Mouse (Mus musculus) stomach, embryonic 16.5 days (tissue): ENCODE results near the gene Zmiz2. TPM values are rescaled to one million over a fixed set of nuclear protein-coding genes. Genes with fewer than 3 reads are reported as not detected.

ENCODE experiments used
- ATAC-seq: fragments of 200-750 bp; cut with Nextera tagmentation; 2 replicates; pipeline ENCODE4 v1.8.0; 2017; ENCODE audit warnings: moderate number of reproducible peaks, moderate TSS enrichment; ENCODE audit not compliant: insufficient read depth, low FRiP score
- H3K27ac ChIP-seq: fragments of 300-500 bp; sonication (generic); 2 replicates; pipeline ENCODE4 v1.5.1; 2014; ENCODE audit warnings: low read length
- H3K27me3 ChIP-seq: fragments of 300-500 bp; sonication (generic); 2 replicates; pipeline ENCODE4 v1.6.1; 2014; ENCODE audit warnings: low read length, control low read depth, mixed read lengths; ENCODE audit not compliant: control insufficient read depth, insufficient read depth
- H3K36me3 ChIP-seq: fragments of 300-500 bp; sonication (generic); 2 replicates; pipeline ENCODE4 v1.6.1; 2014; ENCODE audit warnings: low read length; ENCODE audit not compliant: control insufficient read depth, insufficient read depth
- H3K4me1 ChIP-seq: fragments of 300-500 bp; sonication (generic); 2 replicates; pipeline ENCODE4 v1.6.1; 2014; ENCODE audit warnings: low read length, control low read depth, mixed read lengths; ENCODE audit not compliant: control insufficient read depth, insufficient read depth
- H3K4me2 ChIP-seq: fragments of 300-500 bp; sonication (generic); 2 replicates; pipeline ENCODE4 v1.6.1; 2014; ENCODE audit warnings: low read depth, low read length, mixed read lengths
- H3K4me3 ChIP-seq: fragments of 300-500 bp; sonication (generic); replicated peaks from 2 replicates; pipeline ENCODE4 v1.5.1; 2014; ENCODE audit warnings: mild to moderate bottlenecking, low read length
- H3K9ac ChIP-seq: fragments of 300-500 bp; sonication (generic); 2 replicates; pipeline ENCODE4 v1.6.1; 2014; ENCODE audit warnings: low read length
- H3K9me3 ChIP-seq: fragments of 300-500 bp; sonication (generic); replicated peaks from 2 replicates; pipeline ENCODE4 v1.6.1; 2016; ENCODE audit warnings: low read length, control low read depth; ENCODE audit not compliant: control insufficient read depth
- WGBS: fragments of 180-500 bp; shearing (Covaris S2); extraction: QIAGEN DNeasy Blood & Tissue Kit; methylation state at CpG from one replicate; pipeline ENCODE4 v1.1.7; 2014; 5-methylcytosine and 5-hydroxymethylcytosine counted together
- polyA plus RNA-seq: library from polyadenylated mRNA; unstranded; fragments of >200 nt; fragmentation: Nextera tagmentation; extraction: Ambion mirVana; gene quantifications from 2 replicates; pipeline ENCODE4 v1.2.1, GENCODE M21; 2015

Zmiz2 gene
- polyA plus RNA-seq, 1 experiment from 2014 or later, result 9.8 TPM

- Histone ChIP-seq H3K4me1 (no peaks in the 10 kb centered on the region), H3K27me3 (no peaks in the 10 kb centered on the region), H3K9me3 (no peaks in the 10 kb centered on the region), H3K4me2 (no peak overlapping the region), H3K27ac (no peak overlapping the region), H3K4me3 (no peak overlapping the region), H3K9ac (no peak overlapping the region), H3K36me3 (peaks cover 27% of the 10 kb centered on the region)
- WGBS, result 69% methylated on average over 8 of the region's 8 CpGs
- peak; percentile 53; the same call in 1 of the 2 replicates for ATAC-seq
Measured at GRCm38 (mm10) chr11:6436442-6436841, 47.6 kb downstream of the Zmiz2 start.

DNA sequence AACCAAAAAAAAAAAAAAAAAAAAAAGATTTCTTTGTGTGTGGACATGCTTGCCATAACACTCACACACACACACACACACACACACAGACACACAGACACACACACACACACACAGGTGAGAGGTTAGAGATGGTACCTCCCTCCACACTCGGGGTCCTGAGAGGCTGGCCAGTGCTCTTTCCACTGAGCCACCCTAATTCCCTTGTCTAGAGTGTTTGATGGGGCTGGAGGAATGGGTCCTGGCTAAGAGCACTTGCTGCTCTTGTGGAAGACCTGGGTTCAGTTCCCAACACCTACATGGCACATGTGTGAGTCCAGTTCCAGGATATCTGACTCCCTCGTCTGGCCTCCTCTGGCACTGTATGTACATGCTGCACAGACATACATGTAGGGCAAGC, 48.8 kb downstream of the Zmiz2 start:
- 76% methylated on average over 2 of the region's 2 CpGs for WGBS
- H3K36me3 ChIP-seq, result peaks cover 25% of the 10 kb centered on the region
- ATAC-seq, result no peak
- no peak overlapping the region for H3K4me3 ChIP-seq
- no peaks in the 10 kb centered on the region for H3K27me3 ChIP-seq
- H3K4me2 ChIP-seq, result no peak overlapping the region
- no peaks in the 10 kb centered on the region for H3K4me1 ChIP-seq
- no peaks in the 10 kb centered on the region for H3K9me3 ChIP-seq
- no peak overlapping the region for H3K9ac ChIP-seq
- H3K27ac ChIP-seq, result no peak overlapping the region

DNA sequence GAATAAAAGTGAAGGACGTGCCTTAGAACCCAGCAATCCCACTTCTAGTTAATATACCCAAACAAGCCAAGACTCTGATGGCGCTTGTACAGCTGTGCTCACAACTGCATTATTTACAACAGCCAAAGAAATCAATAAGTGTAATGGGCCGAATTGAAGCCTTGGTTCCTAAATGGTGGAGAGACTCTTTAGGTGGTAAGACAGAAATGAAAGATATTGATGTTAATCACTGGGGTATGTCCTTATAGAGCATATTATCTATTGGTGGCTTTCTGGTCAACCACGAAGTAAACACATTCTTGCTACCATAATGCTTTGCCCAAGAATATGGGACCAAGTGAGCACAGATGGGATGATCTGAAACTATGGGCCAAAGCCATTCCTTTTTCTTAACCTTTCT, 51.3 kb downstream of the Zmiz2 start:
- no peak overlapping the region for H3K27ac ChIP-seq

GRCm38 (mm10) chr11:6442566-6442965, 53.7 kb downstream of the Zmiz2 start:
- Histone ChIP-seq H3K4me2 (peak overlapping the region; percentile 64; the same call in 1 of the 2 replicates), H3K9ac (no peak overlapping the region), H3K4me3 (no peak overlapping the region), H3K4me1 (peaks cover 7% of the 10 kb centered on the region; the same call in 1 of the 2 replicates), H3K27ac (no peak overlapping the region), H3K27me3 (no peaks in the 10 kb centered on the region), H3K36me3 (peaks cover 15% of the 10 kb centered on the region), H3K9me3 (no peaks in the 10 kb centered on the region)
- 87% methylated on average over 4 of the region's 4 CpGs for WGBS
- ATAC-seq, result no peak

More for the DNA sequence above, 51.3 kb downstream of the Zmiz2 start:
- peaks cover 21% of the 10 kb centered on the region for H3K36me3 ChIP-seq
- ATAC-seq, result no peak
- H3K9me3 ChIP-seq, result no peaks in the 10 kb centered on the region
- peaks cover 7% of the 10 kb centered on the region; the same call in 1 of the 2 replicates for H3K4me1 ChIP-seq
- no peak overlapping the region for H3K4me3 ChIP-seq
- no peak overlapping the region for H3K4me2 ChIP-seq
- 89% methylated on average over 4 of the region's 4 CpGs for WGBS
- no peak overlapping the region for H3K9ac ChIP-seq
- no peaks in the 10 kb centered on the region for H3K27me3 ChIP-seq

DNA sequence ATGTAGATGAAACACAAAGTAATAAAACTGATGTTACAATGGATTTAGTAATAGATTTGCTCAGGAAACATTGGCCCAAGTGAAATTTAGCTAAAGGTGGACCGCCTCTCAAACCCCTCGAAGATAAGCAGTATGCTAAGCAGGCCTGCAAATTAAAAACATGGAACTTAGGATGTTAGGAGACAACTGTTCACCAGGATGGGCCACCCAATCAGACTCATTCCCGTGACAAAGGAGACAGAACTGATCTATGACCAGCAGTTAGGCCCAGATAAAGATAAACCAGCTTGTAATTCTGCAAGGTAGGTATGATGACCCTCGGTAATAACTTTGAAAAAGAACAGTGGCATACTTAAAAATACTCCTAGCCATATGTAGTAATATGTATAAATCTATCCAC, 54.2 kb downstream of the Zmiz2 start:
- Histone ChIP-seq H3K4me1 (peaks cover 7% of the 10 kb centered on the region; the same call in 1 of the 2 replicates), H3K27me3 (no peaks in the 10 kb centered on the region), H3K4me2 (peak overlapping the region; percentile 64), H3K36me3 (peaks cover 9% of the 10 kb centered on the region), H3K9ac (peak overlapping the region; percentile 89), H3K27ac (peak overlapping the region; percentile 94; the same call in 1 of the 2 replicates), H3K4me3 (peak overlapping the region; percentile 82), H3K9me3 (no peaks in the 10 kb centered on the region)
- WGBS, result 44% methylated on average over 4 of the region's 4 CpGs
- ATAC-seq, result no peak

GRCm38 (mm10) chr11:6443727-6444076, 54.8 kb downstream of the Zmiz2 start:
- Histone ChIP-seq H3K9ac (peak overlapping the region; percentile 89), H3K36me3 (peaks cover 9% of the 10 kb centered on the region), H3K4me2 (peak overlapping the region; percentile 64), H3K9me3 (no peaks in the 10 kb centered on the region), H3K27me3 (no peaks in the 10 kb centered on the region), H3K27ac (peak overlapping the region; percentile 94), H3K4me3 (peak overlapping the region; percentile 82), H3K4me1 (peaks cover 7% of the 10 kb centered on the region; the same call in 1 of the 2 replicates)
- ATAC-seq, result no peak
- WGBS, result under 1% methylated on average over 10 of the region's 10 CpGs

GRCm38 (mm10) chr11:6444077-6444853, 55.4 kb downstream of the Zmiz2 start, which contains the start of gene H2afv:
H2afv (minus strand) TSS chr11:6444443.
- under 1% methylated on average over 77 of the region's 80 CpGs for WGBS
- H3K27me3 ChIP-seq, result no peaks in the 10 kb centered on the region
- H3K36me3 ChIP-seq, result peaks cover 9% of the 10 kb centered on the region
- H3K4me1 ChIP-seq, result peaks cover 7% of the 10 kb centered on the region; the same call in 1 of the 2 replicates
- H3K27ac ChIP-seq, result peak within 1 kb of the TSS; percentile 94
- H3K4me3 ChIP-seq, result peak within 1 kb of the TSS; percentile 82
- peak within 1 kb of the TSS; percentile 89 for H3K9ac ChIP-seq
- H3K4me2 ChIP-seq, result peak within 1 kb of the TSS; percentile 68
- no peaks in the 10 kb centered on the region for H3K9me3 ChIP-seq
- peak; percentile 99 for ATAC-seq

GRCm38 (mm10) chr11:6445441-6445840, 56.6 kb downstream of the Zmiz2 start:
- Histone ChIP-seq H3K4me2 (peak overlapping the region; percentile 68), H3K27ac (no peak overlapping the region)
- WGBS, result 71% methylated on average over 4 of the region's 4 CpGs

DNA sequence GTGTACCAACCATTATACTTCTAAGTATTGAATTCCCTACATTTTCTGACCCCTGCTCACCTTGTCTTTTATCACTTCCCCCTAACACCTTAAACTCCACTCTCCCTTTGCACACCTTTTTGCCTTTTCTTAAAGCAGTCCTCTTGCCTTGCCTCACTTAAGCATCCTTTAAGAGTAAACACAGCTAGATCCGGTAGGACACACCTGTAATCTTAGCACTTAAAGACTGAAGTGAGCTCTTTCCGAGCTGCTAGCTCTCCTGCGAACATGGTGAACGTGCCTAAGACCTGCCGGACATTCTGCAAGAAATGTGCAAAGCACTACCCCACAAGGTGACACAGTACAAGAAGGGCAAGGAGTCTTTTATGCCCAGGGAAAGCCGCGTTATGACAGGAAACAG, 57.1 kb downstream of the Zmiz2 start:
- no peak overlapping the region for H3K4me2 ChIP-seq
- H3K27me3 ChIP-seq, result no peaks in the 10 kb centered on the region
- H3K27ac ChIP-seq, result no peak overlapping the region
- whole genome bisulfite sequencing, result 85% methylated on average over 7 of the region's 7 CpGs
- no peak overlapping the region for H3K9ac ChIP-seq
- no peak overlapping the region for H3K4me3 ChIP-seq
- peaks cover 7% of the 10 kb centered on the region; the same call in 1 of the 2 replicates for H3K4me1 ChIP-seq
- peaks cover 6% of the 10 kb centered on the region; the same call in 1 of the 2 replicates for H3K36me3 ChIP-seq
- H3K9me3 ChIP-seq, result no peaks in the 10 kb centered on the region
- ATAC-seq, result no peak

More at GRCm38 (mm10) chr11:6445441-6445840, 56.6 kb downstream of the Zmiz2 start:
- peaks cover 9% of the 10 kb centered on the region for H3K36me3 ChIP-seq
- no peak overlapping the region for H3K9ac ChIP-seq
- no peaks in the 10 kb centered on the region for H3K9me3 ChIP-seq
- ATAC-seq, result no peak
- H3K4me3 ChIP-seq, result no peak overlapping the region
- H3K27me3 ChIP-seq, result no peaks in the 10 kb centered on the region
- peaks cover 7% of the 10 kb centered on the region; the same call in 1 of the 2 replicates for H3K4me1 ChIP-seq
